Mouse (Mus musculus): ENCODE results near the gene Ptprd. TPM values are rescaled to one million over a fixed set of nuclear protein-coding genes. Genes with fewer than 3 reads are reported as not detected.

Gene Ptprd
- polyA plus RNA-seq, 1 experiment from 2014 or later: 46.2 TPM

DNA sequence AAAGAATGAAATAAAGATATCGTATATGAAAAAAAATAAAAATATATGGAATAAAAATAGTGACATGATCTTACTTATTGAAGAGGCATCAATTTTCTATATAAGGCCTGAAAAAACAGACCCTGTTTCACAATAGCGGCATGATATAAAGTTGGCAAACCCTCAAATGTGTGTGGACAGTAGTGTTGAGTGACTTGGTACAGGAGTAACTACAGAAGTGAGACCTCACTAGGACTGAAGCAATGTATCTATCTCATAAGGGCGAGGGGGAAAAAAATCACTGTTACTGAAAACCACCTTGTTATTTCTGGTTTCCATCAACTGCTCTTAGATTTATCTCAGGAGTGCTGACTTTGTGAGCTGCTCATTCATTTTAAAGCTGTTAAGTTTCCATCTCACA lies 2204.5 kb downstream of the Ptprd start:
- WGBS: 78% methylated on average over 3 of the region's 3 CpGs
- Histone ChIP-seq H3K36me3 (ENCODE audit: control insufficient read depth, insufficient read depth, low read length) (0 out of 2 replicates have a peak, but pooled peaks cover 4% of the 10 kb centered on the region), H3K27ac (replicated peaks; ENCODE audit: low read depth, low read length) (no peak overlapping the region), H3K4me1 (ENCODE audit: control insufficient read depth, insufficient read depth, low read length) (peaks cover 7% of the 10 kb centered on the region; the same call in 1 of the 2 replicates), H3K9me3 (ENCODE audit: control insufficient read depth, low read length) (no peaks in the 10 kb centered on the region), H3K4me3 (ENCODE audit: low read depth, low read length) (no peak overlapping the region), H3K9ac (ENCODE audit: low read depth, low read length) (no peak overlapping the region), H3K4me2 (ENCODE audit: low read depth, low read length) (no peak overlapping the region), H3K27me3 (replicated peaks; ENCODE audit: control insufficient read depth, insufficient read depth, low read length) (no peaks in the 10 kb centered on the region)
- ATAC-seq (ENCODE audit: low read depth): no peak
- DNase-seq (ENCODE audit: low spot score): no peak

- ATAC-seq (ENCODE audit: low read depth) (no peak), DNase-seq (ENCODE audit: low spot score) (no peak)
- H3K27ac ChIP-seq (replicated peaks; ENCODE audit: low read depth, low read length): no peak overlapping the region
- H3K4me2 ChIP-seq (ENCODE audit: low read depth, low read length): no peak overlapping the region
- H3K4me1 ChIP-seq (ENCODE audit: control insufficient read depth, insufficient read depth, low read length): peaks cover 7% of the 10 kb centered on the region; the same call in 1 of the 2 replicates
- no peak overlapping the region for H3K9ac ChIP-seq (ENCODE audit: low read depth, low read length)
- H3K9me3 ChIP-seq (ENCODE audit: control insufficient read depth, low read length): no peaks in the 10 kb centered on the region
- H3K27me3 ChIP-seq (replicated peaks; ENCODE audit: control insufficient read depth, insufficient read depth, low read length): no peaks in the 10 kb centered on the region
- H3K36me3 ChIP-seq (ENCODE audit: control insufficient read depth, insufficient read depth, low read length): 0 out of 2 replicates have a peak, but pooled peaks cover 4% of the 10 kb centered on the region
- 19% methylated on average over 3 of the region's 3 CpGs for WGBS
- H3K4me3 ChIP-seq (ENCODE audit: low read depth, low read length): no peak overlapping the region
Measured at GRCm38 (mm10) chr4:76006717-76007116, 2205.0 kb downstream of the Ptprd start.

DNA sequence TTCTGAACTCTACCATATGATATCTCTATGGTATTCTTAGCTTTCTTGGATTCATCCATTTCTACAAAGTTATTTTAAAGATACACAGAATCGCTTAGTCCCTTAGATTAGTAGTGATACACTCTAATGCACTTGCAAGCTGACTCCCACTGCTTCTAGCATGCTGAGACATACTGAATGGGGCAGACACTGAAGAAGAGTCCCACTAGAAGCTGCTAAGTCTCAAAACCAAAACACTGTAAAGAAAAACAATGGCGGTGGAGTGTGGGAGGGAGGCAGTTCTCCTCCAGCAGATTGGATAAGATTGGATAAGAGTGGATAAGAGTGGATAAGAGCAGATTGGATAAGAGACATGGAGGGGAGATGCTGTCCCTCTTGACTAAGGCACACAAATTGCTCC lies 2207.6 kb downstream of the Ptprd start:
- H3K27me3 ChIP-seq (replicated peaks; ENCODE audit: control insufficient read depth, insufficient read depth, low read length): no peaks in the 10 kb centered on the region
- no peak overlapping the region for H3K27ac ChIP-seq (replicated peaks; ENCODE audit: low read depth, low read length)
- H3K9ac ChIP-seq (ENCODE audit: low read depth, low read length): no peak overlapping the region
- H3K4me1 ChIP-seq (ENCODE audit: control insufficient read depth, insufficient read depth, low read length): peaks cover 10% of the 10 kb centered on the region
- WGBS: 80% methylated on average over 2 of the region's 2 CpGs
- H3K36me3 ChIP-seq (ENCODE audit: control insufficient read depth, insufficient read depth, low read length): no peaks in the 10 kb centered on the region
- H3K4me3 ChIP-seq (ENCODE audit: low read depth, low read length): no peak overlapping the region
- no peak for DNase-seq (ENCODE audit: low spot score)
- H3K9me3 ChIP-seq (ENCODE audit: control insufficient read depth, low read length): no peaks in the 10 kb centered on the region
- H3K4me2 ChIP-seq (ENCODE audit: low read depth, low read length): no peak overlapping the region
- ATAC-seq (ENCODE audit: low read depth): no peak

DNA sequence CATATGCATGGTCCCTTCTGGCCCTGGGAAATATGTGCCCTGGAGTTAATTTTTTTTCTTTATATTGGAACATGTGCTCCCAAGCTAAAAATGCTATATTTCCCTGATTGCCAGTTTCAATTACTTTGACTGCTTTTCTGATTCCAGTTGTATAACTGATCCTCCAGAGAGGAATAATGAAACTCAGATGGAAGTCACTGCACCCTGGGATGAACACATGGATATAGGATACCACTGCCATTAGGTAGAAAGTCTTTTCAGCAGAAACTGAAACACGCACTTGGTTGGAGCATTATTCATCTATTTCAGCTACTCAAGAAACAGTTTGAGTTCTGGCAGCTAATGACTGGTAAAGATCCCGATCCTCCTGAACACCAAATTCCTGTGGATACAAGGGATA lies 2211.5 kb downstream of the Ptprd start:
- Histone ChIP-seq H3K4me1 (ENCODE audit: control insufficient read depth, insufficient read depth, low read length) (peaks cover 8% of the 10 kb centered on the region), H3K27ac (replicated peaks; ENCODE audit: low read depth, low read length) (no peak overlapping the region), H3K27me3 (replicated peaks; ENCODE audit: control insufficient read depth, insufficient read depth, low read length) (no peaks in the 10 kb centered on the region), H3K9ac (ENCODE audit: low read depth, low read length) (no peak overlapping the region), H3K4me2 (ENCODE audit: low read depth, low read length) (no peak overlapping the region), H3K4me3 (ENCODE audit: low read depth, low read length) (no peak overlapping the region), H3K36me3 (ENCODE audit: control insufficient read depth, insufficient read depth, low read length) (0 out of 2 replicates have a peak, but pooled peaks cover 2% of the 10 kb centered on the region), H3K9me3 (ENCODE audit: control insufficient read depth, low read length) (no peaks in the 10 kb centered on the region)
- 48% methylated on average over 2 of the region's 2 CpGs for WGBS
- DNase-seq (ENCODE audit: low spot score) (peak; percentile 63), ATAC-seq (ENCODE audit: low read depth) (0 out of 2 replicates have a peak, but pooled peaks have one; percentile 15)

- H3K36me3 ChIP-seq (ENCODE audit: control insufficient read depth, insufficient read depth, low read length): 0 out of 2 replicates have a peak, but pooled peaks cover 4% of the 10 kb centered on the region
- H3K27ac ChIP-seq (replicated peaks; ENCODE audit: low read depth, low read length): no peak overlapping the region
- peaks cover 23% of the 10 kb centered on the region for H3K4me1 ChIP-seq (ENCODE audit: control insufficient read depth, insufficient read depth, low read length)
- no peak overlapping the region for H3K4me3 ChIP-seq (ENCODE audit: low read depth, low read length)
- H3K9me3 ChIP-seq (ENCODE audit: control insufficient read depth, low read length): no peaks in the 10 kb centered on the region
- no peaks in the 10 kb centered on the region for H3K27me3 ChIP-seq (replicated peaks; ENCODE audit: control insufficient read depth, insufficient read depth, low read length)
- H3K9ac ChIP-seq (ENCODE audit: low read depth, low read length): no peak overlapping the region
- no peak overlapping the region for H3K4me2 ChIP-seq (ENCODE audit: low read depth, low read length)
- ATAC-seq (ENCODE audit: low read depth): no peak
- WGBS: 67% methylated on average over 4 of the region's 4 CpGs
- DNase-seq (ENCODE audit: low spot score): no peak
Measured at GRCm38 (mm10) chr4:75995841-75996240, 2215.9 kb downstream of the Ptprd start.

GRCm38 (mm10) chr4:75994576-75994975 lies 2217.2 kb downstream of the Ptprd start:
- DNase-seq (ENCODE audit: low spot score) (no peak), ATAC-seq (ENCODE audit: low read depth) (no peak)
- Histone ChIP-seq H3K36me3 (ENCODE audit: control insufficient read depth, insufficient read depth, low read length) (0 out of 2 replicates have a peak, but pooled peaks cover 4% of the 10 kb centered on the region), H3K4me2 (ENCODE audit: low read depth, low read length) (no peak overlapping the region), H3K9me3 (ENCODE audit: control insufficient read depth, low read length) (no peaks in the 10 kb centered on the region), H3K27ac (replicated peaks; ENCODE audit: low read depth, low read length) (peak overlapping the region; percentile 69), H3K4me1 (ENCODE audit: control insufficient read depth, insufficient read depth, low read length) (peaks cover 20% of the 10 kb centered on the region), H3K27me3 (replicated peaks; ENCODE audit: control insufficient read depth, insufficient read depth, low read length) (no peaks in the 10 kb centered on the region), H3K4me3 (ENCODE audit: low read depth, low read length) (no peak overlapping the region), H3K9ac (ENCODE audit: low read depth, low read length) (no peak overlapping the region)
- WGBS: 68% methylated on average over 4 of the region's 4 CpGs

GRCm38 (mm10) chr4:75993092-75993491 lies 2218.7 kb downstream of the Ptprd start:
- Histone ChIP-seq H3K27ac (replicated peaks; ENCODE audit: low read depth, low read length) (peak overlapping the region; percentile 77), H3K4me3 (ENCODE audit: low read depth, low read length) (no peak overlapping the region), H3K9ac (ENCODE audit: low read depth, low read length) (no peak overlapping the region), H3K36me3 (ENCODE audit: control insufficient read depth, insufficient read depth, low read length) (0 out of 2 replicates have a peak, but pooled peaks cover 4% of the 10 kb centered on the region), H3K4me1 (ENCODE audit: control insufficient read depth, insufficient read depth, low read length) (peaks cover 20% of the 10 kb centered on the region), H3K9me3 (ENCODE audit: control insufficient read depth, low read length) (no peaks in the 10 kb centered on the region), H3K4me2 (ENCODE audit: low read depth, low read length) (no peak overlapping the region), H3K27me3 (replicated peaks; ENCODE audit: control insufficient read depth, insufficient read depth, low read length) (no peaks in the 10 kb centered on the region)
- ATAC-seq (ENCODE audit: low read depth): peak; percentile 78
- 44% methylated on average over 7 of the region's 7 CpGs for WGBS
- DNase-seq (ENCODE audit: low spot score): peak; percentile 92

- DNase-seq (ENCODE audit: low spot score): no peak
- no peaks in the 10 kb centered on the region for H3K27me3 ChIP-seq (replicated peaks; ENCODE audit: control insufficient read depth, insufficient read depth, low read length)
- H3K9ac ChIP-seq (ENCODE audit: low read depth, low read length): no peak overlapping the region
- no peak overlapping the region for H3K4me3 ChIP-seq (ENCODE audit: low read depth, low read length)
- ATAC-seq (ENCODE audit: low read depth): no peak
- WGBS: 68% methylated on average over 6 of the region's 6 CpGs
- H3K36me3 ChIP-seq (ENCODE audit: control insufficient read depth, insufficient read depth, low read length): 0 out of 2 replicates have a peak, but pooled peaks cover 4% of the 10 kb centered on the region
- H3K4me2 ChIP-seq (ENCODE audit: low read depth, low read length): no peak overlapping the region
- no peaks in the 10 kb centered on the region for H3K9me3 ChIP-seq (ENCODE audit: control insufficient read depth, low read length)
- H3K4me1 ChIP-seq (ENCODE audit: control insufficient read depth, insufficient read depth, low read length): peaks cover 20% of the 10 kb centered on the region
- no peak overlapping the region; the same call in 1 of the 2 replicates for H3K27ac ChIP-seq (replicated peaks; ENCODE audit: low read depth, low read length)
Measured at GRCm38 (mm10) chr4:75991621-75992245, 2220.0 kb downstream of the Ptprd start.

- peaks cover 3% of the 10 kb centered on the region; the same call in 1 of the 2 replicates for H3K4me1 ChIP-seq (ENCODE audit: control insufficient read depth, insufficient read depth, low read length)
- no peaks in the 10 kb centered on the region for H3K9me3 ChIP-seq (ENCODE audit: control insufficient read depth, low read length)
- DNase-seq (ENCODE audit: low spot score): no peak
- no peak overlapping the region for H3K27ac ChIP-seq (replicated peaks; ENCODE audit: low read depth, low read length)
- H3K4me3 ChIP-seq (ENCODE audit: low read depth, low read length): no peak overlapping the region
- 68% methylated on average over 3 of the region's 3 CpGs for WGBS
- peaks cover 4% of the 10 kb centered on the region; the same call in 1 of the 2 replicates for H3K36me3 ChIP-seq (ENCODE audit: control insufficient read depth, insufficient read depth, low read length)
- H3K27me3 ChIP-seq (replicated peaks; ENCODE audit: control insufficient read depth, insufficient read depth, low read length): no peaks in the 10 kb centered on the region
- no peak overlapping the region for H3K4me2 ChIP-seq (ENCODE audit: low read depth, low read length)
- no peak overlapping the region for H3K9ac ChIP-seq (ENCODE audit: low read depth, low read length)
- no peak for ATAC-seq (ENCODE audit: low read depth)
Measured at GRCm38 (mm10) chr4:75974728-75975127, 2237.0 kb downstream of the Ptprd start.

Data from embryonic facial prominence, embryonic 14.5 days (tissue).